Mouse (Mus musculus) neural tube, embryonic 15.5 days (tissue): ENCODE data around the gene Myl10. TPM values are rescaled to one million over a fixed set of nuclear protein-coding genes. Genes with fewer than 3 reads are reported as not detected.
A peak's percentile ranks its signal among the peaks of the same experiment; 100 is the strongest.
"Not testable (repeated sequence)": the region's sequence is repeated elsewhere in the genome, so short reads cannot be mapped to it uniquely, and the experiment has no call there.

Source experiments
- ATAC-seq: fragments of 200-750 bp; cut with Nextera tagmentation; 2 replicates; pipeline ENCODE4 v1.8.0; 2017; ENCODE audit warnings: mild to moderate bottlenecking, moderate TSS enrichment, moderate library complexity; ENCODE audit not compliant: low FRiP score
- H3K27ac ChIP-seq: fragments of 300-500 bp; sonication (generic); replicated peaks from 2 replicates; pipeline ENCODE4 v1.5.1; 2015; ENCODE audit warnings: mild to moderate bottlenecking, inconsistent platforms
- H3K27me3 ChIP-seq: fragments of 300-500 bp; sonication (generic); replicated peaks from 2 replicates; pipeline ENCODE4 v1.6.1; 2015; ENCODE audit warnings: inconsistent platforms
- H3K36me3 ChIP-seq: fragments of 300-500 bp; sonication (generic); 2 replicates; pipeline ENCODE4 v1.6.1; 2015; ENCODE audit warnings: inconsistent platforms
- H3K4me1 ChIP-seq: fragments of 300-500 bp; sonication (generic); 2 replicates; pipeline ENCODE4 v1.6.1; 2015; ENCODE audit warnings: inconsistent platforms
- H3K4me2 ChIP-seq: fragments of 300-500 bp; sonication (generic); 2 replicates; pipeline ENCODE4 v1.6.1; 2015; ENCODE audit warnings: inconsistent platforms, mild to moderate bottlenecking, moderate library complexity
- H3K4me3 ChIP-seq: fragments of 300-500 bp; sonication (generic); replicated peaks from 2 replicates; pipeline ENCODE4 v1.5.1; 2015; ENCODE audit warnings: mild to moderate bottlenecking, inconsistent platforms
- H3K9ac ChIP-seq: fragments of 300-500 bp; sonication (generic); replicated peaks from 2 replicates; pipeline ENCODE4 v1.6.1; 2015; ENCODE audit warnings: mild to moderate bottlenecking, inconsistent platforms
- H3K9me3 ChIP-seq: fragments of 300-500 bp; sonication (generic); replicated peaks from 2 replicates; pipeline ENCODE4 v1.6.1; 2016; ENCODE audit warnings: inconsistent platforms
- WGBS: fragments of 180-500 bp; shearing (Covaris S2); methylation state at CpG from one replicate; pipeline ENCODE4 v1.1.7; 2015; ENCODE audit warnings: mixed read lengths; 5-methylcytosine and 5-hydroxymethylcytosine counted together
- polyA plus RNA-seq: library from polyadenylated mRNA; unstranded; fragments of >200 nt; fragmentation: Nextera tagmentation; extraction: Ambion mirVana; gene quantifications from 2 replicates; pipeline ENCODE4 v1.2.1, GENCODE M21; 2015

Gene Myl10
- 5.3 TPM in 1 of 2 replicates, not detected in the other for polyA plus RNA-seq

GRCm38 (mm10) chr5:136692784-136693183 is at the start of gene Myl10:
Gene Myl10 (plus strand): TSS chr5:136693146.
- H3K9me3 ChIP-seq, result no peaks in the 10 kb centered on the region
- H3K4me1 ChIP-seq, result no peaks in the 10 kb centered on the region
- no peak within 1 kb of the TSS for H3K4me2 ChIP-seq
- no peak within 1 kb of the TSS for H3K27ac ChIP-seq
- H3K36me3 ChIP-seq, result no peaks in the 10 kb centered on the region
- WGBS, result 85% methylated on average over 4 of the region's 4 CpGs
- H3K4me3 ChIP-seq, result no peak within 1 kb of the TSS
- no peaks in the 10 kb centered on the region for H3K27me3 ChIP-seq
- no peak within 1 kb of the TSS for H3K9ac ChIP-seq
- no peak for ATAC-seq

- no peak for ATAC-seq
- H3K9ac ChIP-seq, result no peak overlapping the region
- WGBS, result 93% methylated on average over 4 of the region's 4 CpGs
- H3K4me3 ChIP-seq, result no peak overlapping the region
- no peak overlapping the region for H3K27ac ChIP-seq
- H3K27me3 ChIP-seq, result no peaks in the 10 kb centered on the region
- no peak overlapping the region for H3K4me2 ChIP-seq
- H3K9me3 ChIP-seq, result no peaks in the 10 kb centered on the region
- 0 out of 2 replicates have a peak, but pooled peaks cover 11% of the 10 kb centered on the region for H3K4me1 ChIP-seq
- H3K36me3 ChIP-seq, result no peaks in the 10 kb centered on the region
Observed at GRCm38 (mm10) chr5:136646731-136647328, 46.1 kb upstream of the Myl10 start.

DNA sequence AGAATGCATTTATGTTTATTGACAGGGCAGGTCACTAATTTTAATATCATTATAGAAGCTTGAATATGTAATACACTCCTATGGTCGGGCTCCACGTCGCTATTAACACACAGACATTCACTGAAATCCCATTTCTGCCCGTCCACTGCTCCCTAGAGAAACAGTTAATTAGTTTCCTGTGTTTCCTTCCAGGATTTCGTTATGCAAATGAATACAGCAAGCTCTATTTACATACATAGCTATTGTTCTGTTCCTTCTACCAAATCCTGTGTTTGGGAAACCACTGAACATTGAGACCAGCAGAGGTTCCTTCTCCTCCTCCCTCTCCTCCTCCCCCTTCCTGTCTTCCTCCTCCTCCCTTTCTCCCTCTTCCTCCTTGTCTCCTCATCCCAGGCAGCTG is 43.9 kb upstream of the Myl10 start:
- 25% methylated on average over 5 of the region's 5 CpGs for WGBS
- H3K9me3 ChIP-seq, result no peaks in the 10 kb centered on the region
- H3K27me3 ChIP-seq, result no peaks in the 10 kb centered on the region
- H3K9ac ChIP-seq, result no peak overlapping the region
- H3K4me3 ChIP-seq, result no peak overlapping the region
- no peak overlapping the region for H3K4me2 ChIP-seq
- no peaks in the 10 kb centered on the region for H3K36me3 ChIP-seq
- no peak for ATAC-seq
- peak overlapping the region; percentile 7; the same call in 1 of the 2 replicates for H3K27ac ChIP-seq
- 0 out of 2 replicates have a peak, but pooled peaks cover 11% of the 10 kb centered on the region for H3K4me1 ChIP-seq

- H3K27ac ChIP-seq, result peak overlapping the region; percentile 7; the same call in 1 of the 2 replicates
- no peak for ATAC-seq
- no peak overlapping the region for H3K4me3 ChIP-seq
- WGBS, result 90% methylated on average over 5 of the region's 5 CpGs
- no peak overlapping the region for H3K9ac ChIP-seq
- no peaks in the 10 kb centered on the region for H3K27me3 ChIP-seq
- H3K4me1 ChIP-seq, result 0 out of 2 replicates have a peak, but pooled peaks cover 11% of the 10 kb centered on the region
- H3K9me3 ChIP-seq, result no peaks in the 10 kb centered on the region
- H3K4me2 ChIP-seq, result no peak overlapping the region
- no peaks in the 10 kb centered on the region for H3K36me3 ChIP-seq
Observed at GRCm38 (mm10) chr5:136649655-136650054, 43.3 kb upstream of the Myl10 start.

GRCm38 (mm10) chr5:136654481-136654880 is 38.5 kb upstream of the Myl10 start:
- ATAC-seq, result no peak
- Histone ChIP-seq H3K4me2 (no peak overlapping the region), H3K9me3 (no peaks in the 10 kb centered on the region), H3K36me3 (no peaks in the 10 kb centered on the region), H3K4me1 (no peaks in the 10 kb centered on the region), H3K27me3 (no peaks in the 10 kb centered on the region), H3K4me3 (no peak overlapping the region), H3K27ac (no peak overlapping the region), H3K9ac (no peak overlapping the region)

DNA sequence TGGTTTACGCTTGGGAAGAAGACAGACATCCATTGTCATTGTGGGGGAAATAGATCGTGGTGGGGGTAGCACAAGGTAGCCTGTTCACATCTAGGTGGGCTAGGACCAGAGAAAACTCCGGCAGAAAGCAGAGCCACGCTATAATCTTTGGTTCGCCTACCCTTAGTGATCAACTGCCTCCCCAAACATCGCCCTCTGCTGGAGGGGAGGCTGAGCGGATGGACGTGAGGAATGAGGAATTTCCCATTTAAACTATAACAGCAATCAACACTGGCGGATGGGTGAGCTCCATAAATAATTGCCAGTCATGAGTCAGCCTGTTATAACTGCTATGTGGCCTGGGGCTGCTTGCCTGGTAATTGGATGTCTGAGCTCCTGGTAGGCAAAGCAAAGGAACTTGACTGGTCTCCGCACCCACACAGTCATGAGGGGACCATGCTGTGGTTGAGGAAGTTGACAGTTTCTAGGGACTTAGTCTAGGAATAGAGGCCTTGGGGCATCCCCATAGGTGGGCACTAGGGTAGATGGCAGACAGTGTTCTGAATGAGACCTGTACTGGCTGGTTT is 36.0 kb upstream of the Myl10 start:
- no peaks in the 10 kb centered on the region for H3K4me1 ChIP-seq
- 78% methylated on average over 10 of the region's 10 CpGs for WGBS
- no peaks in the 10 kb centered on the region for H3K27me3 ChIP-seq
- H3K4me3 ChIP-seq, result no peak overlapping the region
- H3K9me3 ChIP-seq, result no peaks in the 10 kb centered on the region
- ATAC-seq, result no peak
- H3K36me3 ChIP-seq, result no peaks in the 10 kb centered on the region
- H3K27ac ChIP-seq, result no peak overlapping the region
- H3K4me2 ChIP-seq, result no peak overlapping the region
- no peak overlapping the region for H3K9ac ChIP-seq

GRCm38 (mm10) chr5:136660721-136661120 is 32.2 kb upstream of the Myl10 start:
- H3K4me2 ChIP-seq, ATAC-seq, H3K4me1 ChIP-seq, H3K4me3 ChIP-seq, H3K27ac ChIP-seq, H3K9me3 ChIP-seq, H3K36me3 ChIP-seq, H3K9ac ChIP-seq, H3K27me3 ChIP-seq: not testable (repeated sequence)
- WGBS, result 80% methylated on average over 5 of the region's 5 CpGs

DNA sequence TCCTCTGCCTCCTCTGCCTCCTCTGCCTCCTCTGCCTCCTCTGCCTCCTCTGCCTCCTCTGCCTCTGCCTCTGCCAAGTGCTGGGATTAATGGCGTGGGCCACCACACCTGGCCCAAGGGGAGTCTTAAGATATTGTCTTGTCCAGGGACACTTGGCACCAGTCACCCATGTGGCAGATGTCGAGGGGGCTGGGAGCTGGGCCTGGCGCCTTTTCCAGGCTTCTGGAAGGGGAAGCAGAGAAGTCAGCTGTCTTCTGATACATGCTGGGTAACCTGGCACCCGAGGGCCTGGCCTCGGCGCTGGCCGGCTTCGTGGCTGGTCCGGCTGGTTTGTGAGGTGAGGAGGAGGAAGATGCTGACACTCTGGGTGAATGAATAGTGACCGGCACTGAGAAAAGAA is 30.7 kb upstream of the Myl10 start:
- H3K9ac ChIP-seq, result no peak overlapping the region
- peaks cover 3% of the 10 kb centered on the region for H3K27me3 ChIP-seq
- ATAC-seq, result no peak
- 76% methylated on average over 10 of the region's 10 CpGs for WGBS
- H3K9me3 ChIP-seq, result no peaks in the 10 kb centered on the region
- no peak overlapping the region for H3K27ac ChIP-seq
- no peaks in the 10 kb centered on the region for H3K36me3 ChIP-seq
- no peak overlapping the region for H3K4me2 ChIP-seq
- H3K4me3 ChIP-seq, result no peak overlapping the region
- H3K4me1 ChIP-seq, result peaks cover 4% of the 10 kb centered on the region

- WGBS, result 20% methylated on average over 1 of the region's 1 CpGs
- peaks cover 3% of the 10 kb centered on the region for H3K27me3 ChIP-seq
- no peaks in the 10 kb centered on the region for H3K36me3 ChIP-seq
- peaks cover 9% of the 10 kb centered on the region for H3K4me1 ChIP-seq
- no peaks in the 10 kb centered on the region for H3K9me3 ChIP-seq
- H3K27ac ChIP-seq, result no peak overlapping the region
- H3K9ac ChIP-seq, result no peak overlapping the region
- no peak overlapping the region for H3K4me2 ChIP-seq
- no peak overlapping the region for H3K4me3 ChIP-seq
- no peak for ATAC-seq
Observed at GRCm38 (mm10) chr5:136662822-136663221, 30.1 kb upstream of the Myl10 start.

- H3K27me3 ChIP-seq, result peaks cover 3% of the 10 kb centered on the region
- H3K4me3 ChIP-seq, result no peak overlapping the region
- 6% methylated on average over 9 of the region's 9 CpGs for WGBS
- no peaks in the 10 kb centered on the region for H3K36me3 ChIP-seq
- no peak for ATAC-seq
- H3K4me2 ChIP-seq, result no peak overlapping the region
- no peaks in the 10 kb centered on the region for H3K9me3 ChIP-seq
- no peak overlapping the region for H3K9ac ChIP-seq
- H3K27ac ChIP-seq, result no peak overlapping the region
- H3K4me1 ChIP-seq, result peaks cover 13% of the 10 kb centered on the region
Observed at GRCm38 (mm10) chr5:136664497-136664896, 28.4 kb upstream of the Myl10 start.

GRCm38 (mm10) chr5:136676315-136677030 is 16.5 kb upstream of the Myl10 start:
- no peak overlapping the region for H3K27ac ChIP-seq
- WGBS, result 87% methylated on average over 18 of the region's 18 CpGs
- no peaks in the 10 kb centered on the region for H3K4me1 ChIP-seq
- H3K4me3 ChIP-seq, result no peak overlapping the region
- H3K9ac ChIP-seq, result no peak overlapping the region
- no peak for ATAC-seq
- H3K27me3 ChIP-seq, result no peaks in the 10 kb centered on the region
- H3K9me3 ChIP-seq, result no peaks in the 10 kb centered on the region
- H3K36me3 ChIP-seq, result no peaks in the 10 kb centered on the region
- H3K4me2 ChIP-seq, result no peak overlapping the region

- no peak overlapping the region for H3K27ac ChIP-seq
- ATAC-seq, result no peak
- H3K4me3 ChIP-seq, result no peak overlapping the region
- 61% methylated on average over 6 of the region's 6 CpGs for WGBS
- H3K36me3 ChIP-seq, result no peaks in the 10 kb centered on the region
- H3K4me1 ChIP-seq, result no peaks in the 10 kb centered on the region
- H3K9me3 ChIP-seq, result no peaks in the 10 kb centered on the region
- H3K4me2 ChIP-seq, result no peak overlapping the region
- H3K9ac ChIP-seq, result no peak overlapping the region
- no peaks in the 10 kb centered on the region for H3K27me3 ChIP-seq
Observed at GRCm38 (mm10) chr5:136678840-136679348, 14.1 kb upstream of the Myl10 start.
